In the genomic region with DNA sequence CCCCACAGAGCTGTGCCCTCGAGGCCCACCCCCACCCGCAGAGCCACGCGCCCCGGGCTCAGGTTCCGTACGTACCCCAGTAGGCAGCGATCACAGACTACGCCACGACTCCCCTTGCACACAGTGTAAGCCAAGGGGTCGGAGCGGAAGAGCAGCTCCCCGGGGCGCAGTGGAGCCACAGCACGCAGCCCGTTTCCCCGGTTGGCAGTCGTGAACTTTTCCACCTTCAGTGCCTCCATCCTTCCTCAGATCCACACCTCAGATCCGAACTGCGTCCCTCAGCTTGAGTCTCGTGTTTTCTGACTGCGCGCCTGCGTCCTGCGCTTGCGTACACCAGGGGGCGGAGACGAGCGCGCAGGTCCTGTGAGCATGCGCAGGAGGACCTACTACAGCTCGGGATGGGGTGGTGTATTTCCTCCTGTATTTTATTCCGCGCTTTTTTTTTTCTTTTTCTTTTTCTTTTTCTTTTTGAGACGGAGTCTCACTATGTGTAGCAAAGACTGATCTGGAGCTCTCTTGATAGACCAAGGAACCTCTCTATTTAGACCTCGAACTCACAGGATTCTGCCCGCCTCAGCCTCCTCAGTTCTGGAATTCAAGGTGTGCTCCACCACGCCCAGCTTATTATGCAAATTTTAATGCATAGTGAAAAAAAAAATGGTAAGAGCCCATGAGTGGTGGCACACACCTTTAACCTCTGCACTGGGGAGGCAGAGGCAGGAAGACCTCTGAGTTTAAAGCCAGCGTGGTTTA, we compare ENCODE assay signal across 8 mouse cellular contexts. TPM values are rescaled to one million over a fixed set of nuclear protein-coding genes. Genes with fewer than 3 reads are reported as not detected.
DNase-seq lines count a peak whose midpoint lies in the region; ATAC-seq lines count a peak whose summit lies in the region.

A gene (minus strand): TSS at position 329 of the 753 bp plus-strand sequence.

- no peaks in the 10 kb centered on the region for H3K4me1 ChIP-seq in hindbrain, embryonic 11.5 days (replicated peaks; ENCODE audit: control insufficient read depth, insufficient read depth, low read length)

- H3K27me3 ChIP-seq in hindbrain, embryonic 11.5 days (ENCODE audit: control insufficient read depth, insufficient read depth, low read length): no peaks in the 10 kb centered on the region

- ATAC-seq in frontal cortex, adult (ENCODE audit: low TSS enrichment): peak; percentile 93
- ATAC-seq in hindbrain, embryonic 11.5 days (ENCODE audit: low FRiP score): peak; percentile 85

- H3K4me2 ChIP-seq in hindbrain, embryonic 11.5 days (replicated peaks; ENCODE audit: low read depth, low read length): peak within 1 kb of the TSS; percentile 97

- H3K27ac ChIP-seq in hindbrain, embryonic 11.5 days (ENCODE audit: low read depth, low read length): no peak within 1 kb of the TSS

- no peaks in the 10 kb centered on the region for H3K9me3 ChIP-seq in hindbrain, embryonic 11.5 days (ENCODE audit: control insufficient read depth, low read length)

- H3K4me3 ChIP-seq in hindbrain, embryonic 11.5 days (ENCODE audit: low read depth, low read length): peak within 1 kb of the TSS; percentile 59

- no peaks in the 10 kb centered on the region for H3K36me3 ChIP-seq in hindbrain, embryonic 11.5 days (ENCODE audit: control insufficient read depth, insufficient read depth, low read length)

- WGBS in hindbrain, embryonic 11.5 days: 7% methylated on average over 39 of the region's 39 CpGs

- DNase-seq in MN1 (ENCODE audit: low spot score): peak; percentile 92
- peak; percentile 87 for DNase-seq in cerebellum, adult 9-10 months
- peak; percentile 90 for DNase-seq in hindbrain, embryonic 11.5 days (ENCODE audit: low spot score)
- peak; percentile 84 to 88 for DNase-seq in layer of hippocampus, postnatal 10 days (ENCODE audit: low spot score in 2 of 2)
- peak; percentile 86 for DNase-seq in lung, postnatal 10 days
- peak; percentile 83 for DNase-seq in ovary, postnatal 36 days (ENCODE audit: low spot score)
- peak; percentile 89 for DNase-seq in thymus, postnatal 25 days

- H3K9ac ChIP-seq in hindbrain, embryonic 11.5 days (ENCODE audit: low read depth, low read length): peak within 1 kb of the TSS; percentile 52

RNA-seq across cellular contexts. Expression of the gene that starts here (rescaled TPM):
- polyA plus RNA-seq in hindbrain, embryonic 11.5 days (2014; fragmentation: Nextera tagmentation; extraction: Ambion mirVana): 14.8 and 16.9 TPM in 2 replicates
- total RNA-seq in layer of hippocampus, postnatal 10 days (2021): 10 to 100 TPM; 21.8 to 26.0 TPM
